Mouse (Mus musculus) C2C12 (cell line): ENCODE measurements around the gene Commd8. TPM values are rescaled to one million over a fixed set of nuclear protein-coding genes. Genes with fewer than 3 reads are reported as not detected.

Source experiments
- H3K27me3 ChIP-seq: one replicate; pipeline ENCODE4 v1.6.1; 2011; ENCODE audit not compliant: control insufficient read depth, insufficient read depth, insufficient read length
- H3K36me3 ChIP-seq: one replicate; pipeline ENCODE4 v1.6.1; 2011; ENCODE audit not compliant: control insufficient read depth, insufficient read depth
- H3K4me3 ChIP-seq: one replicate; pipeline ENCODE4 v1.5.1; 2011; ENCODE audit warnings: mild to moderate bottlenecking, control low read depth; ENCODE audit not compliant: poor library complexity, insufficient read depth, severe bottlenecking
- H3K79me2 ChIP-seq: one replicate; pipeline ENCODE4 v1.6.1; 2011; ENCODE audit not compliant: control insufficient read depth, insufficient read depth
- H3K79me3 ChIP-seq: one replicate; pipeline ENCODE4 v1.6.1; 2011; ENCODE audit warnings: low read depth, control low read depth
- H3ac ChIP-seq: one replicate; pipeline ENCODE3; 2011; ENCODE audit warnings: low read depth; ENCODE audit not compliant: control insufficient read depth, insufficient read length
- CEBPB ChIP-seq: IDR thresholded peaks from one replicate; pipeline ENCODE4 v1.6.1; 2011; ENCODE audit warnings: low read depth, mild to moderate bottlenecking, control low read depth, moderate library complexity
- CTCF ChIP-seq: IDR thresholded peaks from one replicate; pipeline ENCODE4 v1.5.1; 2011; ENCODE audit not compliant: control insufficient read depth, insufficient read depth, insufficient read length
- FOSL1 ChIP-seq: IDR thresholded peaks from one replicate; pipeline ENCODE4 v1.8.0; 2011; ENCODE audit warnings: mild to moderate bottlenecking, low read length; ENCODE audit not compliant: poor library complexity, insufficient read depth, severe bottlenecking
- MAX ChIP-seq: IDR thresholded peaks from one replicate; pipeline ENCODE4 v1.6.1; 2011; ENCODE audit warnings: mild to moderate bottlenecking, control low read depth
- MYOD1 ChIP-seq: IDR thresholded peaks from one replicate; pipeline ENCODE4 v1.6.1; 2011; ENCODE audit warnings: low read depth; ENCODE audit not compliant: control insufficient read depth, insufficient read length
- MYOG ChIP-seq: IDR thresholded peaks from one replicate; pipeline ENCODE4 v1.6.1; 2011; ENCODE audit not compliant: control insufficient read depth, insufficient read length; ENCODE audit errors: extremely low read depth
- USF1 ChIP-seq: IDR thresholded peaks from one replicate; pipeline ENCODE4 v1.6.1; 2011; ENCODE audit warnings: low read depth, mild to moderate bottlenecking, control low read depth, moderate library complexity
- polyA plus RNA-seq: library from polyadenylated mRNA; unstranded; fragments of >200 nt; fragmentation: generic; extraction: Trizol; gene quantifications from one replicate; pipeline ENCODE4 v1.2.1, GENCODE M21; 2012; ENCODE audit warnings: missing spikeins

The Commd8 gene
- polyA plus RNA-seq, 1 experiment = 26.4 TPM

- no peak overlapping the region for H3K4me3 ChIP-seq
- TF ChIP-seq MAX = no peak
- no peak for TF ChIP-seq MYOD1
- no peak for TF ChIP-seq MYOG
- no peak for TF ChIP-seq CEBPB
- TF ChIP-seq FOSL1 = no peak
- no peak for TF ChIP-seq CTCF
- TF ChIP-seq USF1 = no peak
- H3K27me3 ChIP-seq = no peaks in the 10 kb centered on the region
These were observed 45.5 kb downstream of the Commd8 start for GRCm38 (mm10) chr5:72122414-72123037.

More at GRCm38 (mm10) chr5:72122414-72123037, 45.5 kb downstream of the Commd8 start:
- H3K36me3 ChIP-seq = no peaks in the 10 kb centered on the region
- H3ac ChIP-seq = no peak overlapping the region
- H3K79me2 ChIP-seq = no peaks in the 10 kb centered on the region
- no peaks in the 10 kb centered on the region for H3K79me3 ChIP-seq
